Mouse (Mus musculus) MEL (cell line): ENCODE data around the gene Gm3558.
"Not testable (repeated sequence)": the region's sequence is repeated elsewhere in the genome, so short reads cannot be mapped to it uniquely, and the experiment has no call there.

ENCODE experiments used
- CHD1 ChIP-seq: IDR thresholded peaks from 2 replicates; pipeline ENCODE4 v1.6.1; 2012; ENCODE audit warnings: low read depth, mild to moderate bottlenecking, inconsistent platforms, low read length, improper control_type of control experiment
- MEF2A ChIP-seq: IDR thresholded peaks from 2 replicates; pipeline ENCODE4 v1.6.1; 2014; ENCODE audit warnings: low read depth, mild to moderate bottlenecking, inconsistent platforms, low read length, improper control_type of control experiment; ENCODE audit not compliant: poor library complexity, insufficient replicate concordance, severe bottlenecking; ENCODE audit errors: extremely low read depth
- MXI1 ChIP-seq: IDR thresholded peaks from 2 replicates; pipeline ENCODE4 v1.6.1; 2011; ENCODE audit warnings: mild to moderate bottlenecking, low read depth, low read length, improper control_type of control experiment
- POLR2A ChIP-seq, 2 experiments: IDR thresholded peaks; 2 replicates each; pipeline ENCODE4 v1.6.1; 2011 to 2012; ENCODE audit warnings: low read length in 2 of 2, mild to moderate bottlenecking in 2 of 2, control low read depth in 1 of 2, improper control_type of control experiment in 1 of 2, low read depth in 1 of 2, moderate library complexity in 1 of 2; ENCODE audit not compliant: control insufficient read depth in 1 of 2, insufficient read depth in 1 of 2, poor library complexity in 1 of 2
- RAD21 ChIP-seq: IDR thresholded peaks from 2 replicates; pipeline ENCODE4 v1.6.1; 2011; ENCODE audit warnings: mild to moderate bottlenecking, low read depth, low read length, improper control_type of control experiment

GRCm38 (mm10) chr14:7567890-7568289 lies 476 bp downstream of the Gm3558 start:
- not testable (repeated sequence) for TF ChIP-seq MXI1; CHD1; POLR2A (IDR thresholded peaks at IDR 0.05; ENCODE audit: control insufficient read depth in 1 of 2, insufficient read depth in 1 of 2, low read depth in 1 of 2, low read length in 2 of 2, poor library complexity in 1 of 2); MEF2A; RAD21
